Mouse (Mus musculus) stomach, postnatal 0 days (tissue): ENCODE data around the gene Abca13.

Source experiments
- CTCF ChIP-seq: IDR thresholded peaks from 2 replicates; pipeline ENCODE4 v1.5.1; 2016; ENCODE audit warnings: antibody characterized with exemption, low read depth, mild to moderate bottlenecking, moderate library complexity
- EP300 ChIP-seq: optimal IDR thresholded peaks from 2 replicates; pipeline ENCODE3; 2016; ENCODE audit warnings: antibody characterized with exemption

DNA sequence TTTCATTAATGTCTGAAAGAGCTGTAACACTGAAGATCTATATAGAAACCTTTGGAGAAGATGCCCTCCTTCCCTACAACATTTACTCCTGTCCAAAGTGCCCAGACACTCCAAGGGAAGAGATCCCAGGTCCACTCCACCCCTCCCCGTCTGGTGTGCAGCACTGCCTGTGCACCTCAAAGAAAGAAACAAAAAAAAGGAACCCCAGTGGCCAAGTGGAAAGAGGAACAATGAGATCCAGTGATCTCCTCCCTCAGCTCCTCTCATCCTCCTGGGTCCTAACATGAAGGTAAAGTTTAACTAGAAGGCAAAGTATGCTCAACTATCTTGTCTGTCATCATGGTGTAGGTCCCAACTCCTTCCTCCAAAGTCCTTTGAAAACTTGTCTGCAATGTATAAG, 45.1 kb upstream of the Abca13 start:
- TF ChIP-seq EP300 (no peak), CTCF (no peak)
